Mouse (Mus musculus) left cerebral cortex, adult 8-10 months (tissue): ENCODE results near the gene Ghitm. TPM values are rescaled to one million over a fixed set of nuclear protein-coding genes. Genes with fewer than 3 reads are reported as not detected.
"Not testable (repeated sequence)": the region's sequence is repeated elsewhere in the genome, so short reads cannot be mapped to it uniquely, and the experiment has no call there.

Source experiments
- DNase-seq, 2 experiments: peaks; one replicate each; pipeline ENCODE4 v3.0.0; 2022; ENCODE audit warnings: low spot score in 2 of 2
- total RNA-seq, 4 experiments: library from RNA; stranded (reverse); gene quantifications; 2 replicates each; pipeline ENCODE4 v1.2.4; 2022

The Ghitm gene
- 100 to 1,000 TPM; 455 to 522 (median 488) TPM for total RNA-seq

DNA sequence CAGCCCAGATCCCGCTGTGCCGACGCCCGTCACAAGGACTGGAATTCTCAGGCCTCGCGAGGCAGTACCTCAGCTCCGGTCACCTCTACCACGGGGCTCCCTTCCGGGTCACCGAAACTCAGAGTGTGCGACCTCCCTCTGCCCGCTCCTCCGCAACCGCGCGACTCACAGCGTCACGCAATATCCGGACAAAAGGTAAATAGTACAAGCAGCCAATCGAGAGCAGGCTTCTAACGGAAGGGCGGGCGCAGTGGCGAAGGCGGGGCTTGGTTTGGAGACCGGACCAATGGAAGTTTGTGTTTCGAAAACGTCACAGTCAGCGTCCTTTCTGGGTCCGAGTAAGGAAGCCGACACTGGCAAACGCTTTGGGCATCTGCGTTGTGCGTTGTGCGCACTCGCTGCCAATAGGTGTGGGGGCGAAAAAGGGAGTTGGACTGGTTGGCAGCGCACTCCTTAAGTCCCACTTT is at the start of gene Ghitm:
Ghitm (minus strand) TSS at position 146 of the 467 bp plus-strand sequence.
- peak; percentile 97 to 99 for DNase-seq

DNA sequence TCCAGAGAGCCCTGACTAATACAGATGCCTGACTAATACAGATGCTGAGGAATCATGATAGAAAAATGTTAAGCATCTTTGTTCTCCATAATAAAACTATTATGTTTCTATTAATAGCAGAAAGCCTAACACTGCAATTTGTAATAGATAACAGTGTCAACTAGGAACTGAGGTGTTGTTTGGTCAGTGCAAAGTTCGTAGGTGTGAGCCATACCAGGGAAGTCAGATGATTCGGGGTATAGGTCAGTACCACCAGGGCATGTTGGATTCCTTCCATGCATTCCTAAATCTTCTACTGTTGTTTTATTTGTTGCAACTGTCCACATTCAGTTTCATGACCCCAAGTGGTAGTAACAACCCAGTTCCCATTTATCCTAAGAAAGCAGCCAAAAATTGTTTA is 49.8 kb upstream of the Ghitm start:
- DNase-seq: no peak

DNA sequence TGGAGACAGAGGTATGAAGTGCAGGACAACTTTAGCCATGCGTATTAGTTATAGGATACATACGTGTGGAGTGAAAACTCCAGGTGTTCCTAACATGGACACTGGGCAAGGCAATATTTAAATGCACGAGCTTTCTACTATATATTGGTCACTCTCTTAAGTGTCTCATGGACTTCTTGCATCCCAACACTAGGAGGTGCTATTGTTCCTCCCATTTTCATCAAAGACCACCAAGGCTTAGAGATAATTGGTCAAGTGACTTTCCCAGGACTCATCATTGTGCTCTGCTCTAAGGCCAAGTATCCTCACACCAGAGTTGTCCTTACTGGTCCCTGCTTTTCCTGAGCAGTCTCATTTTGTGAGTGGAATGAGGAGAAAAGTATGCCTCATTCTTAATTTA is 39.4 kb upstream of the Ghitm start:
- no peak for DNase-seq

DNA sequence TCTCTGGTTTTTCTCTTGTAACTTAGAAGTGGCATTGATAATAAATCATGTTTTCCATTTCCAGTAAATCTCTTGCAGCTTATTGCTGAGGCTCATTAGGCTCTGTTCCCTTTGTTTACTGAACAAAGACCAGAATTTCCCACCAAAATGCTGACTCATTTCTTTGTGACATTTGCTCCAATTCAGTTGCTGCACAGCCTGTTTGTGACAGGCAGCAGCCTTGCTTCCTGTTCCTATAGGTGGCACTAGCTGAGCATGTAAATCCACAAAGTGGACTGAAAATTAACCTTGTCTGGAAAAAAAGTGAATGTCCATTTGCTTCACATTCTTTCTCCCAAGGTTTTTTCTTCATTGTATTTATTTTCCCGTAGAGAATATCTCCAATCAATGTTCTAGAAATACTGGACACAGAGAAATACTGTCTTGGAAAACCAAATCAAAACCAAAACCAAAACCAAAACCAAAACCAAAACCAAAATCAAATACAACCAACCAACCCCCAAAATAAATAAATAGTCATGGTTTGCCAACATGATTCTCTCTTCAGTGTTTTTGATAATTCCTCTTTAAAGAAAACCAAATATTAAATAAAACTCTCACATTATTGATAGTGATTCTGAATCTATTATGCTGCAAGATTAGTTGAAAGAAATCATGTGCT is 30.3 kb upstream of the Ghitm start:
- no peak for DNase-seq

DNA sequence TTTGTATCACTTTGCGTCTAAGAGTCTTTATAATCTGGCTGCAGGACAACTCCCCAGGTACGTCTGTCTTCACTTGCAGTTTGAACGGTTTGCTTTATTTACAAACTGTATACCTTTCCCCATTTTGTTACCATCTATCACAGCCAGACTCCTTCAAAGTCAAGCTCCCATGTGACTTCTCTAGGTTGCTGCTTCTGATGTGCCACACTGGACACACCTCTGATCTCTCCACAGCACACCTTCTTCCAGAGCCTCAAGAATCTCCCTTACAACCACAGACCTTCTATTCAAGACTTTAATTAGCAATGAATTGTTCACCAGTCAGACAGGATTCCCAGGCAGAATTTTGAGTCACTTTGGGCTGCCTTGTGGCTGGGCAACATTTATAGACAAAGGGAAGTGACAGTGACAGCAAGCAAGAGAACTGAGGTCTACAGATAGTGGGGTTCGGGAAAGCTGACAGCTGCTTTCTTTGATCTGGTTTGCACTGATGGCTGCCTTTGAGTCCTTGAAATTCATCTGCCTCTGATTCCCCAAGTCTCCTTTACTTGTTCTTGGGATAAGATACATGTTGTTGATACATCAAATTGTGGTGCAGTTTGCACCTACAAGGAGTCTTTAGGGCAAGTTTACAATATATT is 29.4 kb upstream of the Ghitm start:
- no peak for DNase-seq

DNA sequence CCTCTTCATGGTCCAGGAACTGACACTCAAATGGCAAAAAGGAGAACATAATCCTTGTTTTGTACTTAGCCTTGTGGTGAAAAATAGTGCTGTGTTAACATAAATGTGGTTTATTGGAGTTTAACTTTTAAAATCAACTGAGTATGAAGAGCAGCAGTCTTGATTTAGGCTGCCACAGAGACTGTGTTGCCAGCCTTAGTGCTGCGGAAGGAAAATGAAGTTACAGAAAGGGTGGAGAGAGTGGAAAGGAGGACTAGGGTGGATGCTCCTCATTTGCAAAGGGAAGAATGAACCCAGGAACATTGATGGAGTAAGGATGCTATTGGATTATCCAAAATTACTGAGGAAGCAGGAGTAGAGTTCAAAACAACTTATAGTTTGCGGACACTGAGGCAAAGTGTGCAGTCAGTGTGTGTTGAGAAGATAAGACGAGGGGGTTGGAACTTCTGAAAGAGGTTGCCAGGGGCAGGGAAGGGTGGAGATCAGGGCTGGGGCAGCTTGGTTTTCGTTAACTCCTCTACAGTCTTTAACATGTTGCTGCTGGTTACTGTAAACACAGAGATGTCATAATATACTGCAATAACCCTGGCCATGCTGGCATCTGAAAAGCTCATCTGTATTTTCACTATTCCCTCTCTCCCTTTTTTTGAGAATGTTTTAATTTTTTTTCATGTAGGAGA is 28.3 kb upstream of the Ghitm start:
- no peak for DNase-seq

DNA sequence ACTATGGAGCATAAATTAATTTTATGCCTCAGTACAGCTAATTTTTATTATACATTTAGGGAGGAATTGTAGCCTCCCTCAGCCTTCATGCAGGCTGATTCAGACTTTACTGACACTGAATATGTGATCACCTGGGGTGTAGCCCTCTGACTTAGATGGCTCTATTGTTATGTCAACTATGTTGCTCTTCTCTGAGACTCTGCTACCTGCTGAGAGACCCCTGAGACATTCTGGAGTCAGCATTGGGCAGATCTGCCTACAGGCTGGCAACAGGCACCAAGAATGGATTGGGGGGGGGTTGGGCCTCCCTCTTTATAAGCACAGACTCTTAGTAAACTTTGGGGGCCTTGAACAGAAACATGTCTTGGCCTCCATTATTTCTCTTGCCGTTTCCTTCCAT is 19.3 kb upstream of the Ghitm start:
- no peak for DNase-seq

DNA sequence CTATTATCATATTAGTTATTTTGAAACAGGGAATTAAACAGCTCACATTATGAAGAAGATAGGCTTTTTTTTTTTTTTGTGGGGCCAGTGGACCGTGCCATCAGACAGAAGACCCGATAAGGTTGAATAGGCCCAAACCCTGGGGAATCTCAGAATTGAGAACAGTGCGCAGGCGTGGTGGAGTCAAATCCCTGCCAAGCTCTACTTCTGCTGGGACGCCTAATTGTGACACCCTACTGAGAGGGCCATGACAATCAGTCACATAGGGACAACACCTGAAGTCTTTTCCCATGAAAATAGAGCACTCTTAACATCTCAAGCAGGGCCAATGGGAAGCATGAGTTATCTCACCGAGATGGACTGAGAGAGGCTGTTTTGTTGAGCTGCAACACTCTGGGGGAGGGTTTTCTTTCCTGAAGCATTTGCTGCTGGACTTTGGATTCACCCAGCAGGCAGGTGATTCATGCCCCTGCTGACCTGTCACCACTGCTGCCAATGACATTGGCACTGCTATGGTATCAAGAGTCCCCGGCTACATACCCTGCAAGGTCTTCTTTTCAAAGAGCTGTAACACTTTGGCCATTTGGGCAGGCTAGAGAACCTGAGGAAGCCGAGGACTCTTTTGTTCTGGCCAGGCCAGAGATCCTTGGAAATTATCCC is 4.1 kb upstream of the Ghitm start:
- DNase-seq: no peak

DNA sequence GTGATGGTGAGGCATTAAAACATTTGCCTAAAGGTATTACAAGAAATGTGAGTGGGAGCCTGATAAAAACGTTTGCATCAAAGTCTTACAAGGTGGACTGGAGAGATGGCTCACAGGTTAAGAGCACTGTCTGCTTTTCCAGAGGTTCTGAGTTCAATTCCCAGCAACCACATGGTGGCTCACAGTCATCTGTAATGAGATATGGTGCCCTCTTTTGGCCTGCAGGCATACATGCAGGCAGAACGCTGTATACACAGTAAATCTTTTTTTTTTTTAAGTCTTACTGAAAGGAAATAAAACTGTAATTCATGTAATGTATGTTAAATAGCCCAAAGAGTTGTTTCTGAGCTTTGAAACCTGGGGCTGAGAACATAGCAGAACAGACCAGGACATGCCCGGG is 2.5 kb upstream of the Ghitm start:
- not testable (repeated sequence) for DNase-seq

DNA sequence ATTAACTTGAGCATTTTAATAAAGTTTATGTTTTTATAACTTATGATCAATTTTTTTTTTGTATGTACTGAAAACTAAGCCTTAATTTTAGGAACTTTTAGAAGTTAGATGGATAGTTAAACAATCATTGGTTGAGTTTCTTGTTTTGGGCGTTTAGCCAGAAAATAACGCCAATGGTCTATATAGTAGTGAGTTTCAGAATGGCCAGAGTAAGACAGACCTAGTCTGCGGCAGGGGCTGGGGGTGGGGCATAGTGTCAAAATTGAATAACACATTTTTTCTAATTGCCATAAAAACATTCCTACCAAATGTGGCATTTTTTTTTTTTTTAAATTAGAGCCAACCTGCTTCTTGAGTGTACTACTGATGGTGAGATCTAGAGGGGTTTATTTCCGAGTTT is 1.0 kb upstream of the Ghitm start:
- no peak for DNase-seq

DNA sequence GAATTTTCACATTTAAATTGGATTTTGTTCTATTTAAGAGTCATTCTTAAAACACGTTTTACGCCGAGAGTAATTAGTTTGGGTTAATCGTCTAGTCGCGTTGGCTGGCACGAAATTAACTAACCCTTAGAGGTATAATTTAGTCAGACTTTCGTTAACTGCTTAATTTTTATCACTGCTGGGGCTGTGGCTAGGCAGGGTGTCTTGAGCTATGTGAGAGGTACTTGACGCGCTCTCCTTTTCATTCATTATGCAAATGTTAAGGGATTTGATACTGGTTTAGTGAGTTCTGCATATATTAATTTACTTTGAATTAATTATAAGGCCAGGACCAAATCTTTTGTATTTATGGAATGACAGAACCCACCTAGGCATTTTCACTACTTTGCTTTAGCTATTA is 599 bp upstream of the Ghitm start:
- no peak for DNase-seq

DNA sequence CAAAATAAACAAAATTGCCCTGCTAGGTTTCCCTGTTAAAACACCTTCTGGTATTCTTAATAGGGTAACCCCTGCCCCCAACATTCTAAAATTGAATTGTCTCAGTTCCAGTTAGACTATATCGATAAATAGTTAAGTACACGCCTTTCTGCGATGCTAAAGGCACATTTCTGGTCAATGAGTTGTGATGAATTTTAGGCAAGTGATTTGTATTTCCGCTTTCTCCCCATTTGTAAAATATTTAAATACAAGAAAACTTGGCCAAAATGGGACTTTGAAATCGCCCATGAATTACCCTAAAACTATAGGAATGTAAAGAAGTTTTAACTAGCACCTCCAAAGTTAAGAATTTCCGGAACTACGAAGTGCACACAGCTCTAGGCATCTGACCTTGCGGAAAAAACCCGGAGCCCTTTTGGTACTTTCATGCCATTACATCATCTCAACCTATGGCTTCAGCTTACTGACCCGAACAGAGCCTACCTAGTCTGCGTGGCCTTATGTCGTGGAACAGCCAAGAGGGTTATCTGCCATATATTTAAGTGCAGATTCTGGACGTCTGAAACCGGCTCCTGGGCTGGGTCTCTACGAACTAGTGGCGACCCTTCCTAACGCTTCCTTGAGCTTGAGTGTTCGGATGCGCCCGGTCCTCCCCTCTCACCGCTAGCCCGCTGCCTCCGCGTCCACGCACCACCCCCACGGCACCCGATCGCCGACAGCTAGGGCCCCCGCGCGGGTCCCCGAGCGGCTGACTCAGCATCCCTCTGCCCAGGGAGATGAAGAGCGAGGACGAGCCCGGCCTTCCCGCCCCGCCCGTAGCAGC is 557 bp downstream of the Ghitm start:
- DNase-seq: peak in 1 of 2 experiments; percentile 27

DNA sequence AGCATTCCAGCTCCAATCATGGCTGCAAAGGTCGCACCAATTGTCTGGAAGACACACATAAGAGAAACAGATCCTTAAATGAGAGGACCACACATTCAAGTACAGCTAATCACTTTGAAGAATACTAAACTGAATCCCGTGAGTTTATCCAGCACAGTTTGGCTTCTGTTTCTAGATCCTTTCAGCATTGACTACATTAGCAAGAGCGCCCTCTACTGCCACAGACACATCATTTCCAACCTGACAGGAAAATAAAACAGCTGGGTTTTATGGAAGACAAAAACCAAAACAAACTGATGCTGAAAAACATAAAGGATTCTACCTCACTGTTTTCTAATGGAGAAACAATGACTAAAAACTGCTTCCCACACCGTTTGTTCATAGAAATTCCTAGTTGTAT is 7.4 kb downstream of the Ghitm start:
- no peak for DNase-seq

DNA sequence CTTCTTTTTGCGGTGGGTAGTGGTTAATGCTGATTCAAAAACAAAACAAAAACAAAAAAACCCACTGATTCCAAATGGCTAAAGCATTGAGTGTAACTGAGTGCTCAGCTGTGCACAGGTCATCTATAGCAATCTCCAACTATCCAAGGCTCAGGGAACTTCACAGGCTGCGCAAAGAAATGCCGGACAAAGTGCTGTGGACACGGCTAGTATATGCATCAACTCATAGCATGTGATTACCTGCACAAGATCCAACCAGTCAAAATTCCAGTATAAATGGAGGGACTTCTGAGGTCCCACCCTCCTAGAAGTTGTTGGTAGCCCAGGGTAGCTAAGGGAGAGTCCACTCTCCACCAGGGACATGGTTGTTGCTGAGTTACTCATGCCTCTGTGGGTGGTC is 15.8 kb downstream of the Ghitm start:
- DNase-seq: no peak

DNA sequence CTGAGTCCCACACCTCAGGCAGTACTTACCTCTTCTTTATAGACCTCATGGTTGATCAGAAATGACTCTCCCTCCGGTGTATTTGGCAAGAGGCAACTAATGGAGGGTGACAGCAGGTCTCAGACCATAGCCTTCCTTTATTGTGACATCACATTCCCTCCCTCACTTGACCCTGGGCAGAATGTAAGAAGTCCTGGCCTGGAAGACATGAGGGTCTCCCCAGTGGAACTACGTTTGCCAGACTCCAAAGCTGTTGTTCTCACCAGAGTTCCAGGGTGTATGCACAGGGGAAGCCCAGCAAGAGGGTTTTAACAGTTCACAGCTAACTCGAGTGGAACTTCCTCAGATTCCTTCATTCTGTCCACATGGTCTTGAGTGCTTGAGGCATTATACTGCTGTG is 21.1 kb downstream of the Ghitm start, which contains the start of gene 2610528A11Rik:
2610528A11Rik (minus strand) TSS at position 101 of the 400 bp plus-strand sequence.
- no peak for DNase-seq

DNA sequence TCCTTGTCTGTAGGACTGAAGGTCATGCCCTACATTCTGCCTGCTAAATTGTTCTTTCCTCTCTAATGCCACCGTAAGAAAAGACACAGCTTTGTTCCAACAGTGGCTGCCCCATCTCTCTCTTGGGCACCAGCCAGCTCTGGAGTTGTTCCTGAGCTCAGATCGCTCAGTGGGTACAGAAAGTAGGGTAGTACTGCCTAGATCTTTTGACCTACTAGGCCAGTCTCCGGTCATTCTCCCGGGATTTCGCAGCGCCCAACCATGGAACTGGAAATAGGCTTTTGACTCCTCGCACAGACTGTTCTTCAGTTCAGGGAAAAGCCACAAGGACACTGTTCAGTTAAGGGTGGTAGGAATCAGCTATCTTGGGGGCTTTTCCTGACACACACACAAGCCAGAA is 22.1 kb downstream of the Ghitm start:
- DNase-seq: no peak

DNA sequence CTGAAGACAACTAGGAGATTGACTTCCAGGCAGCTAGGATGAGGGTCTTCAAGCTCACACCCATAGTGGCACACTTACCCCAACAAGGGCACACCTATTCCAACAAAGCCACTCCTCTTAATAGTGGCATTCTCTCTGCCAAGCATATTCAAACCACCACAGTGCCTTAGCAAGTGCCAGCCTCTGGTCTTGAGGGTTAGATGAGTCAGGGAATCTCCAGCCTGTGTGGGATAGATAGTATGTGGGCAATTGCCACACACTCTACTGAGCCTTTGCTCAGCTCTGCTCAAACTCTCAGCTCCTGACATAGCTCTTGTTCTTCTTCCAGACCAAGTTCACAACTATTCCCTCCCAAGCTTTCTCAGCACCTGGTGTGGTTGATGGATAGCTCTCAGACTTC is 23.7 kb downstream of the Ghitm start:
- DNase-seq: no peak

DNA sequence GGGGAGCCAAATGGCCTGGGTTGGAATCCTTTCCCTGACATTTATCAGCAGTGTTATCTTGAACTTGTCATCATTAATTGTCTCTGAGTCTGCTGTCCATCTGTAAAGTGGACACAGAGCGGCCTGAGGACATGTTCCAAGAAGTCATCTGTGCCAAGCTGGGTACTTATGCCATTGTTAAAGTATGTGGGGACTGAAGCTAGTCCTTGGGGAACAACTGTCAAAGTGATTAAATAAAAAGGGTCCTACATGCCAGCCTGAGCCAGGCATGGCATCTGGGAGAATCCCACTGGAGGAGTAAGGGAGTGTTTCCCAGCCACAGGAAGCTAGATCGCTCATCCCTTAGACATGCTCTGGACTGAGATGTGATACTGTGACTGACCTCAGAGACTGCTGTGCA is 24.6 kb downstream of the Ghitm start:
- DNase-seq: no peak

DNA sequence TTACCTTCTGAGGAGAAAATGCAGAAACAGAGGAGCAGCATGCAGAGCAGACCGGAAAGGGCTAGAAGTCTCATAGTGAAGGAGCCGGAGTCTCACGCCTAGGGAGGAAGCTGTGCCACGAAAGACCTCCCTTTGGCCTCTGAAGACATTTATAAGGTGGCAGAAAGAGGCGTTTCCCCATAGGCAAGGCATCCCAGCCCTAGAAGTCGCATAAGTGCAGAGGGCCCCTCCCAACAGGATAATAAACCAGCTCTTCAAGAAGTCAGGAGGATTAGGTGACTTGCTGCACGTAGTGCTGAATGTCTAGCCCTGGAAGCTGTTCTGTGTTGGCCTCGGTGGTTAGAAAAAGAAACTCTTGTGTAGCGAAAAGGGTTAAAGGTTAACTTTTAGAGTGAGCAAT is 25.1 kb downstream of the Ghitm start:
- DNase-seq: no peak

DNA sequence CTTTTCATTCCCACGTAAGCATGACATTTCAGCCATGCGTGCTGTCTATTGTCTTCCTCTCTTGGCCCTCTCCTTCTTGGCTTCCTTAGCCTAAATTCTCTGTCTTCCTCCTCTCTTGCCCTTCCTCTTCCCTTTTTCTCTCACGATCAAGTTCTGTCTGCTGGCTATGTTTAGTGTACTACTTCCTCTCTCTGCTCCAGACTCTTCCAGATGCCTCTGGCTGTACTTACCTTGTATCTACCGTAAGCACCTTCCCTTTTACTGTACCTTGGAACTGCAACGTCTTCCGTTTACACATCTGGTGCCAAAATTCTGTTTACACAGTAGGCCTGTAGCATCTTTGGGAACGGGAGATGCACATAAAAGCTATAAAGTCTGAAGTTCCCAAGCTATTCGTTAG is 25.6 kb downstream of the Ghitm start:
- DNase-seq: no peak

DNA sequence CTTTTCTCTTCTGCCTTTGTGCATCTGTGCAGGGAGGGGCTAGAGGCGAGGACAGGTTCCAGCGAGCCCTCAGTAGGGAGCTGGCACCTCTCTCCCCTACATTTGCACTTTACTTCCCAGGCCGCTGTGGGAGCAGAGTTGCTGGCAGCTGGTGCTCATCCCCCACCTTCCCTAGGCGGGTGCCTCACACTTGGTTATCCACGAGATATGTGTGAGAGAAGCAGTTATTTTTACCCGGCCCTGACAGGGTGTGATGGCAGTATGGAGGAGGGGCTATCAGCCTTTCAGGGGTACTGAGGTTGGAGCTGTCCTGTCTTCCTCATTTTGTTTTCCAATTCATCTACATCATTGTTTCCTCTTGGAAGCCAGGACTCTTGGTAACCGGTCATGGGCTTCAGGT is 29.2 kb downstream of the Ghitm start:
- peak in 1 of 2 experiments; percentile 37 for DNase-seq
